Mouse (Mus musculus) liver, embryonic 14.5 days (tissue): ENCODE results near the gene Ddb1. TPM values are rescaled to one million over a fixed set of nuclear protein-coding genes. Genes with fewer than 3 reads are reported as not detected.
A peak's percentile ranks its signal among the peaks of the same experiment; 100 is the strongest.
"Not testable (repeated sequence)": the region's sequence is repeated elsewhere in the genome, so short reads cannot be mapped to it uniquely, and the experiment has no call there.

Experiments
- ATAC-seq: fragments of 200-750 bp; cut with Nextera tagmentation; 2 replicates; pipeline ENCODE4 v1.8.0; 2017; ENCODE audit warnings: moderate number of reproducible peaks, mild to moderate bottlenecking, moderate library complexity; ENCODE audit not compliant: insufficient read depth
- DNase-seq, 3 experiments: peaks; one replicate each; pipeline ENCODE4 v3.0.0-alpha.2; 2012 to 2013; ENCODE audit warnings: low read depth in 3 of 3, low spot score in 3 of 3
- H3K27ac ChIP-seq: fragments of 300-500 bp; sonication (generic); 2 replicates; pipeline ENCODE4 v1.5.1; 2014; ENCODE audit warnings: moderate library complexity, mild to moderate bottlenecking, control low read depth, inconsistent platforms
- H3K27me3 ChIP-seq: fragments of 300-500 bp; sonication (generic); 2 replicates; pipeline ENCODE4 v1.6.1; 2014; ENCODE audit warnings: mild to moderate bottlenecking, low read length, moderate library complexity; ENCODE audit not compliant: control insufficient read depth, insufficient read depth
- H3K36me3 ChIP-seq: fragments of 300-500 bp; sonication (generic); replicated peaks from 2 replicates; pipeline ENCODE4 v1.6.1; 2014; ENCODE audit warnings: low read depth; ENCODE audit not compliant: control insufficient read depth, insufficient read depth
- H3K4me1 ChIP-seq, 2 experiments: fragments of 200-500 bp in 1 of 2; fragments of 300-500 bp in 1 of 2; sonication (generic) in 1 of 2; replicated peaks; 2 replicates each; pipeline ENCODE4 v1.6.1; 2012 to 2014; ENCODE audit warnings: antibody characterized with exemption in 1 of 2, inconsistent platforms in 1 of 2, low read length in 1 of 2; ENCODE audit not compliant: control insufficient read depth in 2 of 2, insufficient read depth in 2 of 2
- H3K4me2 ChIP-seq: fragments of 300-500 bp; sonication (generic); 2 replicates; pipeline ENCODE4 v1.6.1; 2014; ENCODE audit warnings: low read depth, mild to moderate bottlenecking, control low read depth, moderate library complexity
- H3K4me3 ChIP-seq, 2 experiments: fragments of 200-500 bp in 1 of 2; fragments of 300-500 bp in 1 of 2; sonication (generic) in 1 of 2; 2 replicates each; pipeline ENCODE4 v1.5.1; 2012 to 2014; ENCODE audit warnings: low read depth in 2 of 2, low read length in 2 of 2, mild to moderate bottlenecking in 2 of 2, control low read depth in 1 of 2, inconsistent platforms in 1 of 2, moderate library complexity in 1 of 2; ENCODE audit not compliant: insufficient read depth in 1 of 2
- H3K9ac ChIP-seq: fragments of 300-500 bp; sonication (generic); replicated peaks from 2 replicates; pipeline ENCODE4 v1.6.1; 2014; ENCODE audit warnings: mild to moderate bottlenecking, control low read depth, moderate library complexity
- H3K9me3 ChIP-seq: fragments of 300-500 bp; sonication (generic); 2 replicates; pipeline ENCODE4 v1.6.1; 2016; ENCODE audit warnings: low read length, mixed read lengths; ENCODE audit not compliant: control insufficient read depth
- CTCF ChIP-seq: IDR thresholded peaks from 2 replicates; pipeline ENCODE4 v1.5.1; 2016; ENCODE audit warnings: antibody characterized with exemption, low read depth, control low read depth
- EP300 ChIP-seq: IDR thresholded peaks from 2 replicates; pipeline ENCODE4 v1.6.1; 2016; ENCODE audit warnings: antibody characterized with exemption, low read depth
- WGBS: fragments of 180-500 bp; shearing (Covaris S2); extraction: QIAGEN DNeasy Blood & Tissue Kit; methylation state at CpG from one replicate; pipeline ENCODE4 v1.1.7; 2014; ENCODE audit not compliant: insufficient replicate concordance; 5-methylcytosine and 5-hydroxymethylcytosine counted together
- polyA plus RNA-seq, 2 experiments: library from polyadenylated mRNA; depleted of rRNA in 1 of 2; stranded (reverse) in 1 of 2; unstranded in 1 of 2; fragments of >200 nt; fragmentation: Nextera tagmentation in 1 of 2; extraction: Ambion mirVana in 1 of 2; gene quantifications; 2 replicates each; pipeline versions ENCODE4 v1.2.1 to v1.2.3; 2012 to 2014

Ddb1 gene
- polyA plus RNA-seq (2012; rRNA removed), result 66.8 and 91.2 TPM in 2 replicates
- 133 and 147 TPM in 2 replicates for polyA plus RNA-seq (2014; fragmentation: Nextera tagmentation; extraction: Ambion mirVana)

GRCm38 (mm10) chr19:10605293-10605900 lies at the start of gene Ddb1, which contains the start of gene Tkfc:
Ddb1 (plus strand) TSS chr19:10605327.
Tkfc (minus strand) TSS chr19:10605654.
- Histone ChIP-seq H3K4me2 (peak within 1 kb of the TSS; percentile 85), H3K9me3 (no peaks in the 10 kb centered on the region), H3K36me3 (peaks cover 30% of the 10 kb centered on the region), H3K27me3 (no peaks in the 10 kb centered on the region), H3K9ac (peak within 1 kb of the TSS; percentile 98), H3K4me1 (peaks cover 4 to 33% of the 10 kb centered on the region in 2 experiments), H3K27ac (peak within 1 kb of the TSS; percentile 91), H3K4me3 (peak within 1 kb of the TSS; percentile 82 to 98)
- whole genome bisulfite sequencing, result 0% methylated on average over 49 of the region's 49 CpGs
- ATAC-seq (peak; percentile 97), DNase-seq (peak; percentile 96 to 97 (median 97))
- TF ChIP-seq EP300, result peak; percentile 49
- peak; percentile 88 for TF ChIP-seq CTCF

GRCm38 (mm10) chr19:10555624-10556510 lies 49.3 kb upstream of the Ddb1 start, which contains the start of gene Tmem216:
Tmem216 (minus strand) TSS chr19:10556238.
- Histone ChIP-seq H3K27ac (peak within 1 kb of the TSS; percentile 61), H3K27me3 (no peaks in the 10 kb centered on the region), H3K9me3 (no peaks in the 10 kb centered on the region), H3K36me3 (no peaks in the 10 kb centered on the region), H3K9ac (peak within 1 kb of the TSS; percentile 74), H3K4me2 (peak within 1 kb of the TSS; percentile 93), H3K4me3 (peak within 1 kb of the TSS; percentile 72 to 80), H3K4me1 (peaks cover 9 to 12% of the 10 kb centered on the region in 2 experiments)
- TF ChIP-seq CTCF, result peak; percentile 21; the same call in 1 of the 2 replicates
- TF ChIP-seq EP300, result no peak
- ATAC-seq (peak; percentile 98), DNase-seq (peak; percentile 65 to 75 (median 66))
- 3% methylated on average over 43 of the region's 43 CpGs for WGBS

GRCm38 (mm10) chr19:10557001-10557400 lies 48.1 kb upstream of the Ddb1 start:
- Histone ChIP-seq H3K9ac (no peak overlapping the region), H3K4me1 (peaks cover 9 to 17% of the 10 kb centered on the region in 2 experiments), H3K9me3 (no peaks in the 10 kb centered on the region), H3K4me3 (no peak overlapping the region), H3K36me3 (no peaks in the 10 kb centered on the region), H3K27ac (no peak overlapping the region), H3K4me2 (no peak overlapping the region), H3K27me3 (no peaks in the 10 kb centered on the region)
- WGBS, result 39% methylated on average over 2 of the region's 2 CpGs
- TF ChIP-seq CTCF (no peak), EP300 (no peak)
- no peak for ATAC-seq
- DNase-seq, result no peak

GRCm38 (mm10) chr19:10557430-10557829 lies 47.7 kb upstream of the Ddb1 start:
- no peak overlapping the region for H3K4me3 ChIP-seq
- H3K9ac ChIP-seq, result no peak overlapping the region
- H3K4me2 ChIP-seq, result no peak overlapping the region
- TF ChIP-seq CTCF, result no peak
- no peak for TF ChIP-seq EP300
- H3K36me3 ChIP-seq, result no peaks in the 10 kb centered on the region
- no peak for DNase-seq
- no peaks in the 10 kb centered on the region for H3K9me3 ChIP-seq
- ATAC-seq, result no peak
- 60% methylated on average over 2 of the region's 2 CpGs for WGBS
- H3K27ac ChIP-seq, result no peak overlapping the region
- H3K4me1 ChIP-seq, result peaks cover 9 to 21% of the 10 kb centered on the region in 2 experiments
- H3K27me3 ChIP-seq, result no peaks in the 10 kb centered on the region

GRCm38 (mm10) chr19:10557837-10558375 lies 47.2 kb upstream of the Ddb1 start:
- H3K4me2 ChIP-seq, H3K27ac ChIP-seq, H3K27me3 ChIP-seq, H3K9ac ChIP-seq, H3K9me3 ChIP-seq, H3K4me3 ChIP-seq, H3K36me3 ChIP-seq, DNase-seq, ATAC-seq: not testable (repeated sequence)
- 58% methylated on average over 4 of the region's 4 CpGs for WGBS
- peak; percentile 34; the same call in 1 of the 2 replicates for TF ChIP-seq CTCF
- peaks cover 9 to 21% of the 10 kb centered on the region in 2 experiments for H3K4me1 ChIP-seq
